Comparison of ENCODE assay signal across 11 mouse cellular contexts in the genomic region with DNA sequence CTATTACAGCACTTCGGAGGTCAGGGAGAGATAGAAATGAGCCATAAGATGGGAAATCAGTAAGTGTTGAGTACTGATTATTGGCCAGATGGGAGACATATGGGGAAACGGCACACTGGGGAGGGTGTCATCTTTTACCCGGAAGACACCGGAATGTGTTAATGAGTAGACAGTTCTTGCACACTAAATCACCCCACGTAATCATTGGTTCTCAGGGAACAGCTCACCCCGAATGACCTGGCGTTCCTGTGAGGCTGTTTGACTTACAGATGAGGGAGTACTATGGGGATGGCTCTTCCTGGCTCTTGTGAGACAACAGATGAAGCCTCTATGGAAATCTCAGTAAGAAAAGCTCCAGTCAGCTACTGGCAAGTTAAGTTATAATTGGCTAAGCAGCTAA.
DNase-seq lines count a peak whose midpoint lies in the region; ATAC-seq and TF ChIP-seq lines count a peak whose summit lies in the region.
"Had no signal": no experiment of that assay in that cellular context is flagged by ENCODE, and none has a peak within 500 bp of the region (broad histone marks: within the 10 kb centered on the region; RNA-seq: fewer than 3 reads in every experiment).

No protein-coding gene starts in this region.

- intact Hi-C loops in left cerebral cortex, postnatal 25 days (cut with DNase I), result no loop called here

- H3K4me2 ChIP-seq in hindbrain, postnatal 0 days (ENCODE audit: low read depth, low read length), result no peak overlapping the region
- no peak overlapping the region for H3K4me2 ChIP-seq in hindbrain, embryonic 13.5 days
- no peak overlapping the region for H3K4me2 ChIP-seq in kidney, embryonic 14.5 days (replicated peaks; ENCODE audit: low read depth, low read length)
- no peak overlapping the region for H3K4me2 ChIP-seq in liver, embryonic 11.5 days

- H3K4me3 ChIP-seq in hindbrain, postnatal 0 days (ENCODE audit: low read length), result no peak overlapping the region
- no peak overlapping the region for H3K4me3 ChIP-seq in hindbrain, embryonic 13.5 days
- no peak overlapping the region for H3K4me3 ChIP-seq in kidney, embryonic 14.5 days (ENCODE audit: low read length)
- no peak overlapping the region for H3K4me3 ChIP-seq in liver, embryonic 11.5 days (ENCODE audit: low read depth, low read length)
- H3K4me3 ChIP-seq: embryonic facial prominence, embryonic 10.5 days had no signal

- no peak overlapping the region for H3K27ac ChIP-seq in hindbrain, postnatal 0 days
- no peak overlapping the region for H3K27ac ChIP-seq in hindbrain, embryonic 13.5 days
- no peak overlapping the region for H3K27ac ChIP-seq in kidney, embryonic 14.5 days (ENCODE audit: low read depth, low read length)
- H3K27ac ChIP-seq in liver, embryonic 11.5 days (ENCODE audit: low read depth, low read length), result no peak overlapping the region
- H3K27ac ChIP-seq: embryonic facial prominence, embryonic 10.5 days had no signal

- no peaks in the 10 kb centered on the region for H3K9me3 ChIP-seq in hindbrain, postnatal 0 days (ENCODE audit: low read length)
- H3K9me3 ChIP-seq in hindbrain, embryonic 13.5 days, result no peaks in the 10 kb centered on the region
- no peaks in the 10 kb centered on the region for H3K9me3 ChIP-seq in kidney, embryonic 14.5 days (ENCODE audit: control insufficient read depth, low read length)
- no peaks in the 10 kb centered on the region for H3K9me3 ChIP-seq in liver, embryonic 11.5 days (ENCODE audit: control insufficient read depth, low read length)
- H3K9me3 ChIP-seq: embryonic facial prominence, embryonic 10.5 days had no signal

- H3K27me3 ChIP-seq in hindbrain, postnatal 0 days (ENCODE audit: insufficient read depth, low read length), result no peaks in the 10 kb centered on the region
- no peaks in the 10 kb centered on the region for H3K27me3 ChIP-seq in hindbrain, embryonic 13.5 days
- peaks cover 6% of the 10 kb centered on the region; the same call in 1 of the 2 replicates for H3K27me3 ChIP-seq in kidney, embryonic 14.5 days (ENCODE audit: control insufficient read depth, insufficient read depth, low read length)
- no peaks in the 10 kb centered on the region for H3K27me3 ChIP-seq in liver, embryonic 11.5 days (replicated peaks; ENCODE audit: control insufficient read depth, insufficient read depth, low read length)

- 56% methylated on average over 7 of the region's 7 CpGs for WGBS in hindbrain, postnatal 0 days
- 56% methylated on average over 7 of the region's 7 CpGs for WGBS in hindbrain, embryonic 13.5 days
- 40% methylated on average over 7 of the region's 7 CpGs for WGBS in kidney, embryonic 14.5 days
- 77% methylated on average over 7 of the region's 7 CpGs for WGBS in liver, embryonic 11.5 days

- no peak for TF ChIP-seq CTCF in hindbrain, postnatal 0 days (IDR thresholded peaks at IDR 0.05; ENCODE audit: low read depth)

- peak; percentile 33 for DNase-seq in hindbrain, postnatal 0 days (ENCODE audit: low spot score)
- DNase-seq in cerebellum, adult 8-10 months, result peak; percentile 3
- DNase-seq in frontal cortex, postnatal 10 days (ENCODE audit: low spot score in 2 of 2), result peak; percentile 25 to 45
- peak; percentile 23 to 75 for DNase-seq in left cerebral cortex, postnatal 25 days (ENCODE audit: low spot score in 2 of 2)
- DNase-seq in liver, embryonic 11.5 days (ENCODE audit: low spot score), result no peak
- no peak for DNase-seq in spleen, adult 18-20 months
- DNase-seq: kidney, postnatal 4 days had no signal

- no peak overlapping the region for H3K9ac ChIP-seq in hindbrain, postnatal 0 days (replicated peaks; ENCODE audit: low read length)
- H3K9ac ChIP-seq in hindbrain, embryonic 13.5 days, result no peak overlapping the region
- no peak overlapping the region for H3K9ac ChIP-seq in kidney, embryonic 14.5 days (ENCODE audit: low read depth, low read length)
- no peak overlapping the region for H3K9ac ChIP-seq in liver, embryonic 11.5 days (ENCODE audit: low read depth, low read length)

- no peak for ATAC-seq in hindbrain, postnatal 0 days
- no peak for ATAC-seq in hindbrain, embryonic 13.5 days (ENCODE audit: low FRiP score)
- no peak for ATAC-seq in kidney, embryonic 14.5 days (ENCODE audit: low FRiP score, low TSS enrichment)
- ATAC-seq in liver, embryonic 11.5 days (replicated peaks; ENCODE audit: low FRiP score), result no peak
- ATAC-seq: inflammation-experienced regulatory T-cells, adult 6 months had no signal

- H3K4me1 ChIP-seq in hindbrain, postnatal 0 days (ENCODE audit: insufficient read depth, low read length), result no peaks in the 10 kb centered on the region
- no peaks in the 10 kb centered on the region for H3K4me1 ChIP-seq in hindbrain, embryonic 13.5 days (replicated peaks)
- no peaks in the 10 kb centered on the region for H3K4me1 ChIP-seq in kidney, embryonic 14.5 days (ENCODE audit: control insufficient read depth, insufficient read depth, low read length)
- H3K4me1 ChIP-seq in liver, embryonic 11.5 days (replicated peaks; ENCODE audit: control insufficient read depth, insufficient read depth, low read length), result no peaks in the 10 kb centered on the region; the same call in 1 of the 2 replicates
- H3K4me1 ChIP-seq: embryonic facial prominence, embryonic 10.5 days had no signal

- no peaks in the 10 kb centered on the region for H3K36me3 ChIP-seq in hindbrain, postnatal 0 days (ENCODE audit: insufficient read depth, low read length)
- no peaks in the 10 kb centered on the region for H3K36me3 ChIP-seq in hindbrain, embryonic 13.5 days
- H3K36me3 ChIP-seq in kidney, embryonic 14.5 days (ENCODE audit: control insufficient read depth, insufficient read depth, low read length), result no peaks in the 10 kb centered on the region
- H3K36me3 ChIP-seq in liver, embryonic 11.5 days (ENCODE audit: control insufficient read depth, insufficient read depth, low read length), result no peaks in the 10 kb centered on the region
- H3K36me3 ChIP-seq: embryonic facial prominence, embryonic 10.5 days had no signal

Comparison
In these comparisons a context has a peak if more than half of its experiments do, and no peak if none do; other contexts are left out.
1. DNase-seq: peak in hindbrain, postnatal 0 days (single experiment), cerebellum, adult 8-10 months (single experiment), frontal cortex, postnatal 10 days (2 of 2) and left cerebral cortex, postnatal 25 days (2 of 2); none in liver, embryonic 11.5 days (single experiment) and spleen, adult 18-20 months (0 of 2).